Mouse (Mus musculus) mammary gland, adult 2 months (tissue): ENCODE results near the gene Mettl18. TPM values are rescaled to one million over a fixed set of nuclear protein-coding genes. Genes with fewer than 3 reads are reported as not detected.

Experiments
- polyA plus RNA-seq: library from polyadenylated mRNA; depleted of rRNA; stranded (reverse); fragments of >200 nt; gene quantifications from 2 replicates; pipeline ENCODE4 v1.2.3, GENCODE M21; 2012; ENCODE audit warnings: low replicate concordance; rRNA removed

Mettl18 gene
- polyA plus RNA-seq = 0.19 and 0.62 TPM in 2 replicates

GRCm38 (mm10) chr1:163994721-163995608, at the start of gene Mettl18, which contains the start of gene BC055324:
Mettl18 (plus strand) TSS chr1:163994889.
BC055324 (minus strand) TSS chr1:163994796.

Other genes with a start within 250 kb of the Mettl18 start
- gene Kifap3, start 215.3 kb upstream of the Mettl18 start, polyA plus RNA-seq = 3.1 and 5.8 TPM in 2 replicates
- gene Scyl3, start 65.8 kb upstream of the Mettl18 start, polyA plus RNA-seq = 7.3 and 10.1 TPM in 2 replicates
- 0.63 and 1.6 TPM in 2 replicates for gene BC055324, start 93 bp upstream of the Mettl18 start, polyA plus RNA-seq
- 0.65 and 0.92 TPM in 2 replicates for gene Sele, start 53.3 kb downstream of the Mettl18 start, polyA plus RNA-seq
- gene Sell, start 67.1 kb downstream of the Mettl18 start, polyA plus RNA-seq = 37.1 and 46.6 TPM in 2 replicates
- 3.7 and 6.9 TPM in 2 replicates for gene Selp, start 120.4 kb downstream of the Mettl18 start, polyA plus RNA-seq
- gene F5, start 156.9 kb downstream of the Mettl18 start, polyA plus RNA-seq = 1.1 and 1.8 TPM in 2 replicates